Mouse (Mus musculus) embryonic facial prominence, embryonic 13.5 days (tissue): ENCODE results near the gene Pick1. TPM values are rescaled to one million over a fixed set of nuclear protein-coding genes. Genes with fewer than 3 reads are reported as not detected.

Experiments used
- ATAC-seq: fragments of 200-750 bp; cut with Nextera tagmentation; 2 replicates; pipeline ENCODE4 v1.8.0; 2017; ENCODE audit warnings: low read depth; ENCODE audit not compliant: insufficient number of reproducible peaks, insufficient read depth, low FRiP score, low TSS enrichment
- H3K27ac ChIP-seq: fragments of 300-500 bp; sonication (generic); 2 replicates; pipeline ENCODE4 v1.5.1; 2015; ENCODE audit warnings: moderate library complexity, mild to moderate bottlenecking, inconsistent platforms
- H3K27me3 ChIP-seq: fragments of 300-500 bp; sonication (generic); 2 replicates; pipeline ENCODE4 v1.6.1; 2015; ENCODE audit warnings: mild to moderate bottlenecking, inconsistent platforms
- H3K36me3 ChIP-seq: fragments of 300-500 bp; sonication (generic); 2 replicates; pipeline ENCODE4 v1.6.1; 2015; ENCODE audit warnings: mild to moderate bottlenecking, inconsistent platforms
- H3K4me1 ChIP-seq: fragments of 300-500 bp; sonication (generic); 2 replicates; pipeline ENCODE4 v1.6.1; 2015; ENCODE audit warnings: inconsistent platforms
- H3K4me2 ChIP-seq: fragments of 300-500 bp; sonication (generic); 2 replicates; pipeline ENCODE4 v1.6.1; 2015; ENCODE audit warnings: moderate library complexity, mild to moderate bottlenecking, inconsistent platforms
- H3K4me3 ChIP-seq: fragments of 300-500 bp; sonication (generic); 2 replicates; pipeline ENCODE4 v1.5.1; 2015; ENCODE audit warnings: mild to moderate bottlenecking, inconsistent platforms
- H3K9ac ChIP-seq: fragments of 300-500 bp; sonication (generic); 2 replicates; pipeline ENCODE4 v1.6.1; 2015; ENCODE audit warnings: mild to moderate bottlenecking, inconsistent platforms
- H3K9me3 ChIP-seq: fragments of 300-500 bp; sonication (generic); 2 replicates; pipeline ENCODE4 v1.6.1; 2016; ENCODE audit warnings: inconsistent platforms
- WGBS: fragments of 180-500 bp; shearing (Covaris S2); methylation state at CpG from one replicate; pipeline ENCODE4 v1.1.7; 2015; ENCODE audit warnings: mixed read lengths; 5-methylcytosine and 5-hydroxymethylcytosine counted together
- polyA plus RNA-seq: library from polyadenylated mRNA; unstranded; fragments of >200 nt; fragmentation: Nextera tagmentation; extraction: Ambion mirVana; gene quantifications from 2 replicates; pipeline ENCODE4 v1.2.1, GENCODE M21; 2015

The Pick1 gene
- polyA plus RNA-seq, 1 experiment from 2014 or later, result 56.6 TPM

DNA sequence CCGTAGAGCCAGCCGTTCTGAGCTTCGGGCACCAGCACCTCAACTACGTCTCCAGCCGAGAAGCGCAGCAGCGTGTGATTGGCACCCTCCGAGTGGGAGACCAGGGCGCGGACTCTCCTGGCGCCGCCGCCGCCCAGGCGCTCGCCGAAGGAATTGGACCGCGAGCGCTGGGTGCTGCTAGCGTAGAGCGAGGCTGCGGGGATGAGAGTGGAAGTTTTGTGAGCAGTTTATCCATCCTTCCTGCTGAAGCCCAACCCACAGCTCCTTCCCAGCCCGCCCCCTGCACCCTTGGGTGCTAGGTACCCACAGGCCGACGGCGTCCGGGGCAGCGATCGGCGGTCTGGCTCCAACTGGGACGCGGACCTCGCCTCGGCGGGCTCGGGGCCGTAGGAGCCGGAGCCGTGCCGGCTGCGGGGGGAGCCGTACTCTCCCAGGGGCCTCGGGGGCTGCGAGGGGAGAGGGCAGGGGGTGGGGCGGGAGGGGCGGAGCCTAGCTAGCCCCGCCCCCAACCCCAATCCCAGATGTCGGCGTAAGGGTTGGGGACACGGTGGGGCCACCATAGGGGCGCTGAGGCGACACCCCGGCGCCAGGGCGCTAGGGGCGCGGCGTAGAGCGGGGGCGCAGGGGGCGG lies 32.2 kb downstream of the Pick1 start:
- Histone ChIP-seq H3K9ac (peak overlapping the region; percentile 80), H3K4me2 (peak overlapping the region; percentile 100), H3K36me3 (no peaks in the 10 kb centered on the region), H3K4me1 (peaks cover 25% of the 10 kb centered on the region), H3K27ac (peak overlapping the region; percentile 68), H3K9me3 (no peaks in the 10 kb centered on the region), H3K27me3 (peaks cover 37% of the 10 kb centered on the region), H3K4me3 (peak overlapping the region; percentile 70)
- under 1% methylated on average over 55 of the region's 62 CpGs for WGBS
- peak; percentile 56 for ATAC-seq

- no peaks in the 10 kb centered on the region for H3K36me3 ChIP-seq
- H3K4me2 ChIP-seq, result peak overlapping the region; percentile 100
- ATAC-seq, result peak; percentile 26; the same call in 1 of the 2 replicates
- H3K9ac ChIP-seq, result peak overlapping the region; percentile 80
- H3K27me3 ChIP-seq, result peaks cover 37% of the 10 kb centered on the region
- 0% methylated on average over 20 of the region's 28 CpGs for WGBS
- no peaks in the 10 kb centered on the region for H3K9me3 ChIP-seq
- peaks cover 25% of the 10 kb centered on the region for H3K4me1 ChIP-seq
- peak overlapping the region; percentile 68 for H3K27ac ChIP-seq
- H3K4me3 ChIP-seq, result peak overlapping the region; percentile 70
Observed at GRCm38 (mm10) chr15:79261757-79262156, 32.8 kb downstream of the Pick1 start.

GRCm38 (mm10) chr15:79262375-79262774 lies 33.4 kb downstream of the Pick1 start:
- Histone ChIP-seq H3K9me3 (no peaks in the 10 kb centered on the region), H3K27ac (no peak overlapping the region), H3K4me1 (peaks cover 25% of the 10 kb centered on the region), H3K27me3 (peaks cover 37% of the 10 kb centered on the region), H3K9ac (0 out of 2 replicates have a peak overlapping the region, but pooled peaks have one; percentile 37), H3K4me3 (peak overlapping the region; percentile 70), H3K4me2 (peak overlapping the region; percentile 100), H3K36me3 (no peaks in the 10 kb centered on the region)
- ATAC-seq, result no peak
- 17% methylated on average over 13 of the region's 13 CpGs for WGBS

- Histone ChIP-seq H3K36me3 (no peaks in the 10 kb centered on the region), H3K4me1 (peaks cover 25% of the 10 kb centered on the region), H3K4me2 (peak overlapping the region; percentile 100), H3K9ac (0 out of 2 replicates have a peak overlapping the region, but pooled peaks have one; percentile 37), H3K9me3 (no peaks in the 10 kb centered on the region), H3K27ac (no peak overlapping the region), H3K4me3 (0 out of 2 replicates have a peak overlapping the region, but pooled peaks have one; percentile 70), H3K27me3 (peaks cover 37% of the 10 kb centered on the region)
- ATAC-seq, result no peak
- 93% methylated on average over 3 of the region's 3 CpGs for WGBS
Observed at GRCm38 (mm10) chr15:79262786-79263309, 33.9 kb downstream of the Pick1 start.

GRCm38 (mm10) chr15:79263726-79264125 lies 34.8 kb downstream of the Pick1 start:
- Histone ChIP-seq H3K4me2 (no peak overlapping the region), H3K9ac (no peak overlapping the region), H3K27me3 (peaks cover 37% of the 10 kb centered on the region), H3K27ac (no peak overlapping the region), H3K9me3 (no peaks in the 10 kb centered on the region), H3K4me3 (no peak overlapping the region), H3K36me3 (no peaks in the 10 kb centered on the region), H3K4me1 (peaks cover 22% of the 10 kb centered on the region)
- no peak for ATAC-seq
- WGBS, result 91% methylated on average over 6 of the region's 6 CpGs

GRCm38 (mm10) chr15:79265384-79265783 lies 36.4 kb downstream of the Pick1 start:
- Histone ChIP-seq H3K4me1 (peaks cover 18% of the 10 kb centered on the region), H3K9ac (0 out of 2 replicates have a peak overlapping the region, but pooled peaks have one; percentile 3), H3K36me3 (no peaks in the 10 kb centered on the region), H3K27ac (no peak overlapping the region), H3K9me3 (no peaks in the 10 kb centered on the region), H3K4me3 (no peak overlapping the region), H3K4me2 (no peak overlapping the region), H3K27me3 (peaks cover 31% of the 10 kb centered on the region)
- ATAC-seq, result no peak
- WGBS, result 64% methylated on average over 4 of the region's 4 CpGs

- no peaks in the 10 kb centered on the region for H3K36me3 ChIP-seq
- no peaks in the 10 kb centered on the region for H3K9me3 ChIP-seq
- H3K27ac ChIP-seq, result no peak overlapping the region
- WGBS, result 32% methylated on average over 1 of the region's 1 CpGs
- H3K9ac ChIP-seq, result no peak overlapping the region
- no peak overlapping the region for H3K4me3 ChIP-seq
- no peak overlapping the region for H3K4me2 ChIP-seq
- peaks cover 12% of the 10 kb centered on the region for H3K4me1 ChIP-seq
- peaks cover 21% of the 10 kb centered on the region for H3K27me3 ChIP-seq
- ATAC-seq, result no peak
Observed at GRCm38 (mm10) chr15:79268521-79268920, 39.5 kb downstream of the Pick1 start.

DNA sequence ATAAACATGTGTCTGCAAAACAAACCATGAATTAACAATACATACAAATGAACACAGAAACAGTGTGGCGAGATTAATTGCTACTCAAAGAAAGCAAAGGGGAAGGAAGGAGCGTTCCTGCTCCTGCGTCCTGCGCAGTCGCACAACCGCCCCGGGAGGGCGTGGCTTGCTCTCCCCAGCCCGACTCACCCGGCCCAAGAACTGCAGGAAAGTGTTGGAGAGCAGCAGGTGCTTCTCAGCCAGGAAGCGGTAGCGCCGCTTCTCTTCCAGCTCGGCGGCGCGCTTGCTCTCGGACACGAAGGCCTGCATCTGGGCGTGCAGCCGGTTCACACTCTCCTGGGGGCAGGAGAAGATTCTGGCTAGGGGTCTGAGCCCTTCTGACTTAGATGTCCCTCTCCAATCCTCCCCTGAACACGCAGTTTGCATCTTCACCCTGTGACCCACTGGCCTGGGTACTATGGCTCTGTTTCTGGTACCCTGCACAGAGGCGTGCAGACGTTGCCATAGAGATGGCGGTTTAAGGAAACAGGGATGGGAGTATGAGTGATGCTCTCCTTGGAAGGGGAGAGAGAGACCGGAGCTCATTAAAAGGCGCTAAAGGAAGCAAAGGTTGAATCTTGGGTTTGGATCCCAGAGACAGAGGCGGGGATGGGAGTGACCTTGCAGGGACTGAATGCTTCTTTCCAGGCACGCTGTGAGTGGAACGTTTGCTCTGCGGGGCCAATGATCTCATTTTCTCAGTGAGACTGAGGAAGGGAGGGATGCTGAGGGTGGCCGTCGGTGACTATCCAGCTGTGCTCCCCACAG lies 41.5 kb downstream of the Pick1 start:
- no peak overlapping the region for H3K27ac ChIP-seq
- H3K9me3 ChIP-seq, result no peaks in the 10 kb centered on the region
- 2% methylated on average over 33 of the region's 33 CpGs for WGBS
- peak overlapping the region; percentile 34 for H3K4me3 ChIP-seq
- ATAC-seq, result no peak
- H3K4me1 ChIP-seq, result peaks cover 12% of the 10 kb centered on the region
- peak overlapping the region; percentile 47 for H3K9ac ChIP-seq
- H3K36me3 ChIP-seq, result no peaks in the 10 kb centered on the region
- H3K27me3 ChIP-seq, result peaks cover 17% of the 10 kb centered on the region
- H3K4me2 ChIP-seq, result peak overlapping the region; percentile 68

DNA sequence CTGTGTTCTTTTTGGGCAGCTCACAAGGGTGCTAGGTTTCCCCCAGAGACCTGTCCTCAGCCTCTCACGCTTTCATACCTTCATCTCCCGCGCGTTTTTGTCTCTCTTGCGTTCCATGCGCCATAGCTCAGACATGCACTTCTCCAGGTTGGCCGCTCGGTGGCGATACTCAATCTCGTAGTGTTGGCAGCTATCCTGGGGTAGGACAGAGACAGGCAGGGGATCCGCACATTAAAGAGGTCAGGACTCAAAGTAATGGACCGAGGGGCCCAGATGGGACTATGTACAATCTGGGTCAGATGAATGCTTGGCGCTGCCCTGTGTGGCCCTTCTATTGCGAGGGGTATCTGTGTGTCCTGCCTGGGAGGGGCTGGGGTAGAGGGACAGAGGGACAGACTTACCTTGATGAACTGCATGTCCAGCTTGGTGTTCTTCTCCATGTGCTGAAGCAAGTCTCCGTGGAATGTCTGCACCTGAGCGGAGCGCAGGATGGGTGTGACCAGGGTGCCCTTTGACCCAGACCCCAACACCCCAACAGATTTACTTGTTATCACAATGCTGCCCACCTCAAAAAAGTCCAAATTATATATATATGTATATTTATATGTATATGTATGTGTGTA lies 42.3 kb downstream of the Pick1 start:
- Histone ChIP-seq H3K27me3 (peaks cover 17% of the 10 kb centered on the region), H3K9me3 (no peaks in the 10 kb centered on the region), H3K9ac (no peak overlapping the region), H3K27ac (no peak overlapping the region), H3K4me3 (peak overlapping the region; percentile 34), H3K36me3 (no peaks in the 10 kb centered on the region), H3K4me1 (peaks cover 12% of the 10 kb centered on the region), H3K4me2 (peak overlapping the region; percentile 68)
- WGBS, result 13% methylated on average over 17 of the region's 17 CpGs
- ATAC-seq, result no peak

DNA sequence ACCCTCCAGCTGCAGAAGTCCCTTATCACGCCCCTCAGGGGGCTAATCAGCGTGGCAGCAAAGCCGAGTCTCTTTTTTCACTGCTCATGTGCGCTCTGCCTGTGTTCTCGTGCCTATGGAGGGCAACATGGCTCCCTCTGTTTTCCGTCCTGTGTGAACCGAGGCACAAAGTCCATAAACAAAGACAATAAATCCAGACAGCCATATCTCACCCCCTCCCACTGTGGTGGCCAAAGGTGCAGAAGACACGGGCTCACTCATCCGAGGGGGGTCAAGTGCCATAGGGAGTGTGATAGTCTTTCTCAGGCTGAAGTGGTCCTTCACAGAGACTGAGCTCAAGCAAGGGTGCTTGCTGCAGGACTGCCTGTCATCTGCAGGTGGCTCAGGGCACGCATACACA lies 44.0 kb downstream of the Pick1 start:
- WGBS, result 54% methylated on average over 10 of the region's 10 CpGs
- Histone ChIP-seq H3K4me1 (peaks cover 16% of the 10 kb centered on the region), H3K4me3 (no peak overlapping the region), H3K9me3 (no peaks in the 10 kb centered on the region), H3K36me3 (no peaks in the 10 kb centered on the region), H3K4me2 (no peak overlapping the region), H3K27ac (no peak overlapping the region), H3K9ac (no peak overlapping the region), H3K27me3 (peaks cover 17% of the 10 kb centered on the region)
- ATAC-seq, result no peak

GRCm38 (mm10) chr15:79277728-79278127 lies 48.8 kb downstream of the Pick1 start:
- H3K27me3 ChIP-seq, result no peaks in the 10 kb centered on the region
- peaks cover 14% of the 10 kb centered on the region for H3K4me1 ChIP-seq
- H3K36me3 ChIP-seq, result no peaks in the 10 kb centered on the region
- no peak for ATAC-seq
- H3K9me3 ChIP-seq, result no peaks in the 10 kb centered on the region
- H3K4me3 ChIP-seq, result no peak overlapping the region
- H3K4me2 ChIP-seq, result no peak overlapping the region
- 36% methylated on average over 10 of the region's 10 CpGs for WGBS
- H3K9ac ChIP-seq, result no peak overlapping the region
- no peak overlapping the region for H3K27ac ChIP-seq
